20 mouse cellular contexts compared by ENCODE assay signal in the genomic region with DNA sequence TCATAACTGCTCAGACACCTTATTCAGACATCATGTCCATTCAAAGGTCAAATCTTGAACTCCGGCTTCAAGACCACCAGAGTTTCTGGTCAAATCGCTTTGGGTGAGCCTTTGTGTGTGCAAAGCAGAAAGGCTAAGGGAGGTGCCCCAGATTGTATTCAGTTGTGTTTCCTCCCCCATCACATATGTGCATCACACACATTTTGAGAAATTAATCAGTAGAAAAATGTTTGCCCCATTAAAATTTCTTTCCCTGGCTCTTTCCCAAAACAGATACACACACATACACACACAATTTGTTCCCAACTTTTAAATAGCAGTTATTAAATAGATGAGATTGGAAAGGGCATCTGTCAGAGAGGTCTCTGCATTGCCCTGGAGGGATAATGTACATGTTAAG.
DNase-seq lines count a peak whose midpoint lies in the region; TF ChIP-seq lines count a peak whose summit lies in the region.
"Had no signal": no experiment of that assay in that cellular context is flagged by ENCODE, and none has a peak within 500 bp of the region (broad histone marks: within the 10 kb centered on the region; RNA-seq: fewer than 3 reads in every experiment).

No protein-coding gene starts in this region.

- no peak for TF ChIP-seq CTCF in layer of hippocampus, adult 2 months (conservative IDR thresholded peaks at IDR 0.05)

- peak overlapping the region; percentile 87 for H3K27ac ChIP-seq in layer of hippocampus, adult 2 months
- H3K27ac ChIP-seq: embryonic facial prominence, embryonic 13.5 days; embryonic facial prominence, embryonic 15.5 days; forebrain, embryonic 10.5 days; forebrain, embryonic 12.5 days had no signal

- peak; percentile 49 to 50 for DNase-seq in layer of hippocampus, adult 2 months (ENCODE audit: low spot score in 2 of 2)
- no peak for DNase-seq in layer of hippocampus, postnatal 10 days (ENCODE audit: low spot score in 2 of 2)
- DNase-seq in layer of hippocampus, adult 9-10 months (ENCODE audit: low spot score): peak; percentile 43
- DNase-seq in telencephalon, adult 2 months (ENCODE audit: low read depth, low spot score): peak; percentile 16
- no peak for DNase-seq in thymus, adult 18-20 months
- no peak for DNase-seq in urinary bladder, postnatal 4 days (ENCODE audit: low spot score in 2 of 2)
- DNase-seq: adrenal gland, adult 2 months; adrenal gland, postnatal 10 days; adrenal gland, postnatal 25 days; cerebellum, adult 11-12 months; cerebellum, adult 2 months; cerebellum, adult 9-10 months; cerebellum, postnatal 14 days; cerebellum, postnatal 36 days; embryo, embryonic 11 days had no signal

- H3K4me3 ChIP-seq in layer of hippocampus, adult 2 months: no peak overlapping the region
- H3K4me3 ChIP-seq: embryonic facial prominence, embryonic 13.5 days; embryonic facial prominence, embryonic 15.5 days; erythroblast, embryonic 14.5 days; forebrain, embryonic 10.5 days; forebrain, embryonic 12.5 days had no signal

Comparison
In these comparisons a context has a peak if more than half of its experiments do, and no peak if none do; other contexts are left out.
1. DNase-seq: peak in layer of hippocampus, adult 2 months (2 of 2), layer of hippocampus, adult 9-10 months (single experiment) and telencephalon, adult 2 months (single experiment); none in layer of hippocampus, postnatal 10 days (0 of 2), thymus, adult 18-20 months (0 of 2) and urinary bladder, postnatal 4 days (0 of 2).